Mouse (Mus musculus) hindbrain, embryonic 16.5 days (tissue): ENCODE results near the gene Gm42791. TPM values are rescaled to one million over a fixed set of nuclear protein-coding genes. Genes with fewer than 3 reads are reported as not detected.

Source experiments
- ATAC-seq: fragments of 200-750 bp; cut with Nextera tagmentation; 2 replicates; pipeline ENCODE4 v1.8.0; 2017; ENCODE audit warnings: moderate TSS enrichment, moderate library complexity
- H3K27ac ChIP-seq: fragments of 300-500 bp; sonication (generic); 2 replicates; pipeline ENCODE4 v1.5.1; 2014; ENCODE audit warnings: low read depth, mild to moderate bottlenecking, control low read depth, low read length, moderate library complexity
- H3K27me3 ChIP-seq: fragments of 300-500 bp; sonication (generic); replicated peaks from 2 replicates; pipeline ENCODE4 v1.6.1; 2014; ENCODE audit warnings: low read length; ENCODE audit not compliant: control insufficient read depth, insufficient read depth
- H3K36me3 ChIP-seq: fragments of 300-500 bp; sonication (generic); 2 replicates; pipeline ENCODE4 v1.6.1; 2014; ENCODE audit warnings: mild to moderate bottlenecking, low read length, moderate library complexity, mixed read lengths; ENCODE audit not compliant: control insufficient read depth, insufficient read depth
- H3K4me1 ChIP-seq: fragments of 300-500 bp; sonication (generic); 2 replicates; pipeline ENCODE4 v1.6.1; 2014; ENCODE audit warnings: low read depth, low read length; ENCODE audit not compliant: control insufficient read depth, insufficient read depth
- H3K4me2 ChIP-seq: fragments of 300-500 bp; sonication (generic); 2 replicates; pipeline ENCODE4 v1.6.1; 2014; ENCODE audit warnings: mild to moderate bottlenecking, low read length, control low read depth, moderate library complexity
- H3K4me3 ChIP-seq: fragments of 300-500 bp; sonication (generic); 2 replicates; pipeline ENCODE4 v1.5.1; 2014; ENCODE audit warnings: mild to moderate bottlenecking, low read length, control low read depth, moderate library complexity
- H3K9ac ChIP-seq: fragments of 300-500 bp; sonication (generic); 2 replicates; pipeline ENCODE4 v1.6.1; 2014; ENCODE audit warnings: low read depth, mild to moderate bottlenecking, control low read depth, low read length, moderate library complexity
- H3K9me3 ChIP-seq: fragments of 300-500 bp; sonication (generic); 2 replicates; pipeline ENCODE4 v1.6.1; 2014; ENCODE audit warnings: mild to moderate bottlenecking, low read length, moderate library complexity; ENCODE audit not compliant: control insufficient read depth
- WGBS: fragments of 180-500 bp; shearing (Covaris S2); extraction: QIAGEN DNeasy Blood & Tissue Kit; methylation state at CpG from one replicate; pipeline ENCODE4 v1.1.7; 2014; 5-methylcytosine and 5-hydroxymethylcytosine counted together
- polyA plus RNA-seq: library from polyadenylated mRNA; unstranded; fragments of >200 nt; fragmentation: Nextera tagmentation; extraction: Ambion mirVana; gene quantifications from 2 replicates; pipeline ENCODE4 v1.2.1, GENCODE M21; 2015

The Gm42791 gene
- polyA plus RNA-seq, 1 experiment from 2014 or later: 5.3 TPM

- Histone ChIP-seq H3K4me2 (no peak overlapping the region), H3K4me1 (peaks cover 22% of the 10 kb centered on the region), H3K9ac (no peak overlapping the region), H3K27me3 (no peaks in the 10 kb centered on the region), H3K27ac (no peak overlapping the region), H3K4me3 (no peak overlapping the region), H3K9me3 (no peaks in the 10 kb centered on the region), H3K36me3 (no peaks in the 10 kb centered on the region)
- 84% methylated on average over 1 of the region's 1 CpGs for WGBS
- no peak for ATAC-seq
These were observed 30.7 kb downstream of the Gm42791 start for GRCm38 (mm10) chr5:148964251-148964650.

DNA sequence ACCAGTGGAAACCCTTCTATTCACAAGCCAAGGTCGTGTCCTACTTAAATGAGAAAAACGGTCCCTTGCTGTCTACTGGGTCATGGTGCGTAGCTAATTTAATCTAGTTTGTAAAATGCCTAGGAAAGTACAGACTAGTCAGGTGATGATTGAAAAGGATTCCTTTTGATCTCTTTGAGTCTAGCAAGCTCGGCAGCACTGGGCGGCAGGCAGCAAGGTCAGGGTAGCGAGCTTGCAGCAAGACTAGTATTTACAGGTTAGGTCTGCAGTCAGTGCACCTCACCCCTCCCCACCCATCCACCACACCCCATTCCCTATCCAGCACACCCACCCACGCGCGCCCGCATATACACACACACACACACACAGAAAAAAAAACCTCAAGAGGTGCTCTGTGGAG, 34.7 kb downstream of the Gm42791 start:
- H3K36me3 ChIP-seq: no peaks in the 10 kb centered on the region
- 0 out of 2 replicates have a peak, but pooled peaks have one; percentile 6 for ATAC-seq

DNA sequence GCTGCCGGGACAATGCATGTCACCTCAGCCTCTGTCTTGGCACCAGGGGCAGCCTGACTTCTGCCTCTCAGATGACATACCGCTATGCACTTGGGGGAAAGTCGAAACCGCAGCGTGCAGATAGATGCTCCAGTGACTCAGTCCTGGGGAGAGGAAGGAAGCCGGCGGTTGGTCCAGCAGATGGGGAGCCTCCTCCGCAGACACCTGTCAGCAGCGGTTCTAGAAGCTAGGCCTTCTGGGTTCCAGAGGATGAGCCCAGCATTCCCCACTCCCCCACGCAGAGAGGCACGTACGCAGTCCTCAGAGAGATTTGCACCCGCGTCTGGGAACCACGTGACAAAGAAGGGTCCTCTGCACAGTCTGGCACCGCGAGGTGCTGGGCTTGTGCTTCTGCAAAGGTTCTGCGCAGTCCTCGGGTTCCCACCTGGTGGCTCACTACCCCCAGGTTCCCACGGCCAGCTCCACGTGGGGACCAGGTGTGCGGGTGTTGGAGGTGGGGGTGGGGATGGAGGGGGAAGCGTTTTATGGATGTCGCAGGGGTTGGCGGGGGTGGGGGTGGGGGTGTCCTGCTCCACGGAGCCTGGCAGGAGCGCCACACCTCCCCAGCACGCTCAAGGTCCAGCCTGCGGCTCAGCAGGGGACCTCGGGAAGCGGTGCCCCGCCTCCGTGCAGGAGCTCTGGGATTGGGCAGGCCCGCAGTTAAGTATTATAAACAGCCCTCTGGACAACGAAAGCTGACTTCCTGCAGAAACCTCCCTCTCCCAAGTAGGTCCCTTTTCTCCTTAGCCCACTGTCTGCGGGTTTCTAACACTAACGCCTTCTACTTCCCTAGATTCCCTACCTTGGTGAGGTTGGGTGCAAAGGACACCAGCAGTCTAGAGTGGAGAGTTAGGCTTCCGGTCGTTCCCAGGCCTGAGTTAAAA, 35.6 kb downstream of the Gm42791 start:
- Histone ChIP-seq H3K36me3 (no peaks in the 10 kb centered on the region), H3K9me3 (no peaks in the 10 kb centered on the region), H3K9ac (peak overlapping the region; percentile 59), H3K27me3 (no peaks in the 10 kb centered on the region), H3K27ac (no peak overlapping the region; the same call in 1 of the 2 replicates), H3K4me1 (peaks cover 14% of the 10 kb centered on the region), H3K4me2 (peak overlapping the region; percentile 86), H3K4me3 (peak overlapping the region; percentile 39)
- peak; percentile 74 for ATAC-seq
- 2% methylated on average over 38 of the region's 39 CpGs for WGBS

More for the DNA sequence above, 34.7 kb downstream of the Gm42791 start:
- WGBS: 58% methylated on average over 10 of the region's 10 CpGs
- Histone ChIP-seq H3K4me2 (no peak overlapping the region), H3K4me1 (peaks cover 14% of the 10 kb centered on the region), H3K9ac (no peak overlapping the region), H3K9me3 (no peaks in the 10 kb centered on the region), H3K27ac (no peak overlapping the region; the same call in 1 of the 2 replicates), H3K4me3 (no peak overlapping the region), H3K27me3 (no peaks in the 10 kb centered on the region)

DNA sequence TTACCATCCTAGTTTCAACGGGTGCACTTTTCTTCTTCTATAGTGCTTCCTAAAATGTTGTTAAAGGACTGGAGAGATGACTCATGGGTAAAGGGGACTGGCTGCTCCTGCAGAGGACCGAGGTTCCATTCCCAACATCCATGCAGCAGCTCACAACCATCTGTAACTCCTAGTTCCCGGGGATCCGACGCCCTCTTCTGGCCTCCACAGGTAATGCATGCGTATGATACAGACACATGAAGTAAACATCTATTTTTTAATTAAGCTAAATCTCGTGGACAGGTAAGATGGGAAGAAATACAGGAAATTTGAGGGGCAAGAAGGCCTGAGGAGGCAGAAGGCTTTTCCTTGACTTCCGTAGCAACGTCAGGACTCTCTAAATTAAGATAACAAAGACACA, 36.6 kb downstream of the Gm42791 start:
- no peak overlapping the region for H3K4me2 ChIP-seq
- no peak overlapping the region for H3K27ac ChIP-seq
- ATAC-seq: no peak

GRCm38 (mm10) chr5:148956898-148957535, 37.9 kb downstream of the Gm42791 start:
- Histone ChIP-seq H3K36me3 (no peaks in the 10 kb centered on the region), H3K4me2 (no peak overlapping the region), H3K27ac (no peak overlapping the region), H3K4me1 (peaks cover 14% of the 10 kb centered on the region), H3K4me3 (no peak overlapping the region), H3K9ac (no peak overlapping the region), H3K27me3 (no peaks in the 10 kb centered on the region), H3K9me3 (no peaks in the 10 kb centered on the region)
- 69% methylated on average over 9 of the region's 9 CpGs for WGBS
- ATAC-seq: no peak

More for the DNA sequence above, 36.6 kb downstream of the Gm42791 start:
- Histone ChIP-seq H3K36me3 (no peaks in the 10 kb centered on the region), H3K27me3 (no peaks in the 10 kb centered on the region), H3K4me1 (peaks cover 14% of the 10 kb centered on the region), H3K9ac (no peak overlapping the region), H3K4me3 (no peak overlapping the region), H3K9me3 (no peaks in the 10 kb centered on the region)
- 40% methylated on average over 9 of the region's 9 CpGs for WGBS

DNA sequence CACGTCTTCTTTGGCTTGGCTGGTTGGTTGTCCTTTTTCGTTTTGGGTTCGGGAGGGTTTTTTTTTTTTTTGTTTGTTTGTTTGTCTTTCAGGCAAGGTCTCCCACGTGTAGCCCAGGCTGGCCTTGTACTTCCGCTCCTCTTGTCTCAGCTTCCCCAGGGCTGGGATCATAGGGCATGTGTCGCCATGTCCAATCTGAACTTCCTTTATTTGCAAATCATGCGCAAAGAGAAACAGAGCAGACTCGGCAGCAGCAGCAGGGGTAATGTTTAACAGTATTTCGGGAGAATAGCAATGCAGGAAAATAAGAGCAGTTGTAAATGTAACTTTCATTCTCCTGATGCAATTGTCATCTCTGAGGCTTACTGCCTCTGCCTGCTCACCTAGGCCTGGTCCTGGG, 38.9 kb downstream of the Gm42791 start:
- H3K4me2 ChIP-seq: no peak overlapping the region
- no peaks in the 10 kb centered on the region for H3K27me3 ChIP-seq
- H3K27ac ChIP-seq: no peak overlapping the region
- peaks cover 14% of the 10 kb centered on the region for H3K4me1 ChIP-seq
- H3K4me3 ChIP-seq: no peak overlapping the region
- WGBS: 83% methylated on average over 9 of the region's 9 CpGs
- H3K9me3 ChIP-seq: no peaks in the 10 kb centered on the region
- H3K9ac ChIP-seq: no peak overlapping the region
- no peaks in the 10 kb centered on the region for H3K36me3 ChIP-seq
- ATAC-seq: no peak

DNA sequence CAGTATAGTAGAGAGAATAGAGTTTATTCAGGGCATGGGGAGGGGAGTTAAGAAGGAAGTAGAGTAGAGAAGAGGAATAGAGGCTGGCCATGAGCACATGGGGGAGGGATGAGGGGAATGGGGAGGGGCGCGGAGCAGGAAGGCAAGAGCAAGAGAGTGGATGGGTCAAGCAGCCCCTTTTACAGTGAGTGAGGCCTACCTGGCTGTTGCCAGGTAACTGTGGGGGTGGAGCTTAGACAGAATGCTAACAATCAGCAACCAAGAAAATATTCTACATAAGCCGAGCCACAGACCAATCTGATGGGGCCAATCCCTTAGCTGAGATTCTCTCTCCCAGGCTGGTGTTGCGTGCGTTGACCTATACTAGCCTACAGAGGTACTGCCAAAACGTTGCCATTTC, 39.4 kb downstream of the Gm42791 start:
- Histone ChIP-seq H3K4me3 (no peak overlapping the region), H3K27ac (no peak overlapping the region), H3K27me3 (no peaks in the 10 kb centered on the region), H3K9me3 (no peaks in the 10 kb centered on the region), H3K36me3 (no peaks in the 10 kb centered on the region), H3K4me1 (peaks cover 14% of the 10 kb centered on the region), H3K9ac (no peak overlapping the region), H3K4me2 (no peak overlapping the region)
- ATAC-seq: no peak
- WGBS: 83% methylated on average over 6 of the region's 6 CpGs

DNA sequence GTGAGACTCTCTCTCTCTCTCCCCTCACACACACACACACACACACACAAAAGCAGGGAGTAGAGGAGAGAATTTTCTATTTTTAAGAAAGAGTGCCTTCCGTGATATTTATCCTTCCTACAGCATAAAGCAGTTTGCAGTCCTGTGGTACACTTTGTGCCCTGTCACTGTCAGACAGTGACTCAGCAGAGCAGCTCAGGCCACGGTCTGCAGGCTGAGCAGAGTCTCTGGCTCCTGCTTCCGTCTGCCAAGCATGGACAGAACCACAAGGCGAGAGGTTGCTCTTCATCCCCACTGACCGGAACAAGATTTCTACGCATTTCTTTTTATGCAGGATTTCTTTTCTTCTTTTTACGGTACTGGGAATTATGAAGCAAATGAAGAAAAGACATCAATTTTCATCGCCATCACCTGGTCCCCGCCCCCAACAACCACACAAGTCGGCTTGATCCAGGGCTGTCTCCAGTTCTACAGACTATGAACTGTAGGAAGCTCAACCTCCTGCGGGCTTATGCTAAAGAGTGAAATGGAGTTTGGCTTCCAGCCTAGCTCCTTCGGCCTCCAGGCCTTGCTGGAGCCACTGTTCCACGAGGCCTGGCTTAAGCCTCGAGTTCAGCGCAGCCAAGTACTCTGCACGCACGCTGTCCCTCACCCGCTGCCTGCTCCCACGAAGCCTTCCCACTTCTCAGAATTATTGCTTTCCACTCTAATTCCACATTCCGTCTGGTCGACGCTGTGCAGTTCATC, 40.5 kb downstream of the Gm42791 start:
- Histone ChIP-seq H3K4me1 (peaks cover 7% of the 10 kb centered on the region), H3K27me3 (no peaks in the 10 kb centered on the region), H3K27ac (no peak overlapping the region), H3K36me3 (no peaks in the 10 kb centered on the region), H3K4me2 (no peak overlapping the region), H3K4me3 (no peak overlapping the region), H3K9ac (no peak overlapping the region), H3K9me3 (no peaks in the 10 kb centered on the region)
- ATAC-seq: no peak
- 66% methylated on average over 22 of the region's 22 CpGs for WGBS

DNA sequence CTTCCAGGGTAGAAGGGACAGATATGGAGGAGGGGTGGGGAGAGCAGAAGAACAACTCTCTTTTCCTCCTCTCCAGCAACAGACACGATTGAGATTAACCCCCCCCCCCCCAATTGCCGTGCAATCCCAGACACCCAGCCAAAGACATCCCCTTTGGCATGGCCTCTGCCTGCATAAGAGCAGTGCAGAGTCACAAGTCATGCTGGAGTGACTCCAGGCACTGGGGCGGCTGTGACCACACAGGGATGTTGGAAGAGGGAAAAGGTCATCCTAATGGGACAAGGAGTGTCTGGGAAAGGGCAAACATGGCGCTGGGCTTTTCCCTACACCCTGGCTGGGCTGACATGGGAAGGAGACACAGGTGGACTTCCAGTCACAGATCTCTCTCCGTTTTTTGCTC, 41.8 kb downstream of the Gm42791 start:
- Histone ChIP-seq H3K36me3 (no peaks in the 10 kb centered on the region), H3K27ac (no peak overlapping the region), H3K4me3 (no peak overlapping the region), H3K9me3 (no peaks in the 10 kb centered on the region), H3K4me1 (no peaks in the 10 kb centered on the region), H3K27me3 (no peaks in the 10 kb centered on the region), H3K9ac (no peak overlapping the region), H3K4me2 (no peak overlapping the region)
- no peak for ATAC-seq
- 67% methylated on average over 5 of the region's 5 CpGs for WGBS
